Mouse (Mus musculus) bone marrow macrophage, adult 2 months (primary cell): ENCODE data around the gene Msantd2. TPM values are rescaled to one million over a fixed set of nuclear protein-coding genes. Genes with fewer than 3 reads are reported as not detected.

Experiments
- H3K27ac ChIP-seq: 2 replicates; pipeline ENCODE4 v1.5.1; 2012; ENCODE audit warnings: low read depth, low read length; ENCODE audit not compliant: insufficient read depth
- H3K4me1 ChIP-seq: 2 replicates; pipeline ENCODE4 v1.6.1; 2012; ENCODE audit warnings: low read length; ENCODE audit not compliant: control insufficient read depth, insufficient read depth
- H3K4me3 ChIP-seq: 2 replicates; pipeline ENCODE4 v1.5.1; 2012; ENCODE audit warnings: mild to moderate bottlenecking, low read length, moderate library complexity; ENCODE audit not compliant: insufficient read depth
- CTCF ChIP-seq: IDR thresholded peaks from 2 replicates; pipeline ENCODE4 v1.5.1; 2012; ENCODE audit warnings: low read depth, mild to moderate bottlenecking, low read length, moderate library complexity
- POLR2A ChIP-seq: IDR thresholded peaks from 2 replicates; pipeline ENCODE4 v1.6.1; 2012; ENCODE audit warnings: mild to moderate bottlenecking, low read depth, low read length, borderline replicate concordance
- polyA plus RNA-seq: library from polyadenylated mRNA; stranded (reverse); fragments of >200 nt; gene quantifications from 2 replicates; pipeline ENCODE4 v1.2.4, GENCODE M21; 2012; ENCODE audit not compliant: missing spikeins, insufficient read depth, insufficient read length

Gene Msantd2
- polyA plus RNA-seq, 1 experiment: 23.5 TPM

GRCm38 (mm10) chr9:37460961-37461340 is 28.2 kb upstream of the Msantd2 start:
- Histone ChIP-seq H3K27ac (no peak overlapping the region), H3K4me3 (peak overlapping the region; percentile 41; the same call in 1 of the 2 replicates), H3K4me1 (no peaks in the 10 kb centered on the region)
- TF ChIP-seq CTCF (no peak), POLR2A (no peak)

GRCm38 (mm10) chr9:37461571-37461970 is 27.5 kb upstream of the Msantd2 start:
- Histone ChIP-seq H3K27ac (no peak overlapping the region), H3K4me1 (no peaks in the 10 kb centered on the region), H3K4me3 (no peak overlapping the region)
- TF ChIP-seq POLR2A (no peak), CTCF (no peak)

- no peak overlapping the region for H3K27ac ChIP-seq
- TF ChIP-seq POLR2A: no peak
- TF ChIP-seq CTCF: 0 out of 2 replicates have a peak, but pooled peaks have one; percentile 13
- no peaks in the 10 kb centered on the region for H3K4me1 ChIP-seq
- no peak overlapping the region for H3K4me3 ChIP-seq
Measured at GRCm38 (mm10) chr9:37462764-37463163, 26.4 kb upstream of the Msantd2 start.

- Histone ChIP-seq H3K4me3 (no peak overlapping the region), H3K27ac (no peak overlapping the region), H3K4me1 (no peaks in the 10 kb centered on the region)
- TF ChIP-seq POLR2A: no peak
- no peak for TF ChIP-seq CTCF
Measured at GRCm38 (mm10) chr9:37473611-37474125, 15.5 kb upstream of the Msantd2 start.

- TF ChIP-seq POLR2A: no peak
- no peak for TF ChIP-seq CTCF
- no peaks in the 10 kb centered on the region for H3K4me1 ChIP-seq
- no peak overlapping the region for H3K4me3 ChIP-seq
- H3K27ac ChIP-seq: no peak overlapping the region
Measured at GRCm38 (mm10) chr9:37474923-37475322, 14.2 kb upstream of the Msantd2 start.

- TF ChIP-seq CTCF: no peak
- H3K27ac ChIP-seq: no peak overlapping the region
- peaks cover 6% of the 10 kb centered on the region for H3K4me1 ChIP-seq
- no peak overlapping the region for H3K4me3 ChIP-seq
Measured at GRCm38 (mm10) chr9:37485146-37485545, 4.0 kb upstream of the Msantd2 start.

- H3K27ac ChIP-seq: peak overlapping the region; percentile 93
- H3K4me3 ChIP-seq: peak overlapping the region; percentile 75
- TF ChIP-seq POLR2A (no peak), CTCF (no peak)
- H3K4me1 ChIP-seq: peaks cover 11% of the 10 kb centered on the region
Measured at GRCm38 (mm10) chr9:37488041-37488440, 1.1 kb upstream of the Msantd2 start.

GRCm38 (mm10) chr9:37489446-37490120 is 464 bp downstream of the Msantd2 start:
- Histone ChIP-seq H3K4me1 (peaks cover 12% of the 10 kb centered on the region), H3K4me3 (peak overlapping the region; percentile 75), H3K27ac (peak overlapping the region; percentile 93)
- TF ChIP-seq POLR2A (no peak), CTCF (no peak)

GRCm38 (mm10) chr9:37495761-37496160 is 6.6 kb downstream of the Msantd2 start:
- peaks cover 8% of the 10 kb centered on the region for H3K4me1 ChIP-seq
- no peak overlapping the region for H3K4me3 ChIP-seq
- H3K27ac ChIP-seq: no peak overlapping the region
- TF ChIP-seq CTCF (no peak), POLR2A (no peak)

- no peak overlapping the region for H3K27ac ChIP-seq
- no peak for TF ChIP-seq POLR2A
- TF ChIP-seq CTCF: no peak
- H3K4me3 ChIP-seq: no peak overlapping the region
- peaks cover 8% of the 10 kb centered on the region for H3K4me1 ChIP-seq
Measured at GRCm38 (mm10) chr9:37496325-37496724, 7.2 kb downstream of the Msantd2 start.

- Histone ChIP-seq H3K4me1 (peaks cover 7% of the 10 kb centered on the region), H3K4me3 (no peak overlapping the region), H3K27ac (no peak overlapping the region)
- TF ChIP-seq POLR2A (no peak), CTCF (no peak)
Measured at GRCm38 (mm10) chr9:37500201-37500600, 11.1 kb downstream of the Msantd2 start.
